Mouse (Mus musculus) ES-E14 (cell line): ENCODE measurements around the gene Tmem178. TPM values are rescaled to one million over a fixed set of nuclear protein-coding genes. Genes with fewer than 3 reads are reported as not detected.

Experiments
- DNase-seq: peaks from one replicate; pipeline ENCODE4 v3.0.0-alpha.2; 2013; ENCODE audit warnings: low read depth, low spot score
- H3K27ac ChIP-seq: 2 replicates; pipeline ENCODE4 v1.5.1; 2012; ENCODE audit warnings: low read depth, mild to moderate bottlenecking, low read length, moderate library complexity, mixed read lengths; ENCODE audit not compliant: poor library complexity, insufficient read depth, severe bottlenecking
- H3K36me3 ChIP-seq: 2 replicates; pipeline ENCODE4 v1.6.1; 2012; ENCODE audit warnings: mild to moderate bottlenecking, low read length, moderate library complexity, mixed read lengths; ENCODE audit not compliant: control insufficient read depth, poor library complexity, insufficient read depth, severe bottlenecking
- H3K4me1 ChIP-seq, 2 experiments: fragments of 150-350 bp in 1 of 2; sonication (generic) in 1 of 2; 2 replicates each; pipeline ENCODE4 v1.6.1; 2012; ENCODE audit warnings: low read length in 2 of 2, mild to moderate bottlenecking in 1 of 2, mixed read lengths in 1 of 2; ENCODE audit not compliant: control insufficient read depth in 2 of 2, insufficient read depth in 2 of 2, poor library complexity in 1 of 2
- H3K4me3 ChIP-seq, 2 experiments: fragments of 150-350 bp in 1 of 2; sonication (generic) in 1 of 2; 2 replicates each; pipeline ENCODE4 v1.5.1; 2012; ENCODE audit warnings: low read length in 2 of 2, low read depth in 1 of 2, mild to moderate bottlenecking in 1 of 2, mixed read lengths in 1 of 2; ENCODE audit not compliant: insufficient read depth in 1 of 2, poor library complexity in 1 of 2, severe bottlenecking in 1 of 2
- H3K9ac ChIP-seq: 2 replicates; pipeline ENCODE4 v1.6.1; 2012; ENCODE audit warnings: low read depth, mild to moderate bottlenecking, low read length, mixed read lengths; ENCODE audit not compliant: poor library complexity, insufficient read depth, severe bottlenecking
- H3K9me3 ChIP-seq: fragments of 150-350 bp; sonication (generic); 2 replicates; pipeline ENCODE4 v1.6.1; 2012; ENCODE audit warnings: low read depth, mild to moderate bottlenecking, low read length; ENCODE audit not compliant: control insufficient read depth, insufficient read depth
- CHD2 ChIP-seq: IDR thresholded peaks from 2 replicates; pipeline ENCODE4 v1.6.1; 2014; ENCODE audit warnings: mild to moderate bottlenecking, low read depth, low read length, inconsistent platforms
- HCFC1 ChIP-seq: IDR thresholded peaks from 2 replicates; pipeline ENCODE4 v1.6.1; 2012; ENCODE audit warnings: low read length, inconsistent platforms, borderline replicate concordance; ENCODE audit not compliant: insufficient read depth
- MAFK ChIP-seq: IDR thresholded peaks from 2 replicates; pipeline ENCODE4 v1.6.1; 2014; ENCODE audit warnings: mild to moderate bottlenecking, low read depth, low read length, inconsistent platforms; ENCODE audit not compliant: insufficient read depth
- ZC3H11A ChIP-seq: IDR thresholded peaks from 2 replicates; pipeline ENCODE4 v1.6.1; 2012; ENCODE audit warnings: low read depth, mild to moderate bottlenecking, inconsistent platforms, low read length, borderline replicate concordance
- ZNF384 ChIP-seq: IDR thresholded peaks from 2 replicates; pipeline ENCODE4 v1.6.1; 2012; ENCODE audit warnings: low read depth, low read length, inconsistent platforms
- in situ Hi-C, 2 experiments: fragments of 600-800 bp; cut with MboI; formaldehyde crosslinking; loops; one replicate each; pipeline ENCODE4 v1.15.1; 2025; ENCODE audit warnings: low sequenced_read_pairs in 2 of 2, inconsistent platforms in 1 of 2; ENCODE audit not compliant: unreplicated experiment in 2 of 2
- total RNA-seq: library from RNA; depleted of rRNA; stranded (reverse); fragments of 300-350 nt; gene quantifications from 2 replicates; pipeline ENCODE4 v1.2.3, GENCODE M21; 2012

Tmem178 gene
- total RNA-seq, 1 experiment = 0.40 TPM

GRCm38 (mm10) chr17:80980096-80980495 lies 35.7 kb downstream of the Tmem178 start:
- in situ Hi-C loops = loop anchor here (25.0 kb wide), 1 partner anchor 393 kb away; the partner anchor contains the start of gene Cdkl4 (in 2 of the 2)
- TF ChIP-seq HCFC1 (no peak), ZNF384 (no peak), MAFK (no peak), ZC3H11A (no peak), CHD2 (no peak)
- DNase-seq = no peak
- H3K4me1 ChIP-seq = no peaks in the 10 kb centered on the region; a peak in 1 of 4 replicates
- H3K9ac ChIP-seq = no peak overlapping the region
- no peak overlapping the region for H3K4me3 ChIP-seq
- H3K27ac ChIP-seq = no peak overlapping the region
- no peaks in the 10 kb centered on the region for H3K9me3 ChIP-seq
- H3K36me3 ChIP-seq = no peaks in the 10 kb centered on the region

GRCm38 (mm10) chr17:80981721-80982411 lies 37.4 kb downstream of the Tmem178 start:
- no peaks in the 10 kb centered on the region for H3K9me3 ChIP-seq
- in situ Hi-C loops = loop anchor here (25.0 kb wide), 1 partner anchor 395 kb away; the partner anchor contains the start of gene Cdkl4 (in 2 of the 2)
- no peak overlapping the region for H3K27ac ChIP-seq

GRCm38 (mm10) chr17:80982412-80982787 lies 38.0 kb downstream of the Tmem178 start:
- peak; percentile 69 for DNase-seq
- Histone ChIP-seq H3K4me1 (no peaks in the 10 kb centered on the region; a peak in 1 of 4 replicates), H3K9me3 (no peaks in the 10 kb centered on the region), H3K9ac (no peak overlapping the region), H3K36me3 (no peaks in the 10 kb centered on the region), H3K27ac (no peak overlapping the region), H3K4me3 (no peak overlapping the region)
- in situ Hi-C loops = loop anchor here (25.0 kb wide), 1 partner anchor 395 kb away; the partner anchor contains the start of gene Cdkl4 (in 2 of the 2)
- no peak for TF ChIP-seq HCFC1
- peak; percentile 68 for TF ChIP-seq ZC3H11A
- TF ChIP-seq MAFK = no peak

More at GRCm38 (mm10) chr17:80981721-80982411, 37.4 kb downstream of the Tmem178 start:
- DNase-seq = no peak
- H3K9ac ChIP-seq = no peak overlapping the region
- no peaks in the 10 kb centered on the region for H3K36me3 ChIP-seq
- H3K4me3 ChIP-seq = no peak overlapping the region
- no peak for TF ChIP-seq ZNF384
- TF ChIP-seq CHD2 = no peak
- TF ChIP-seq MAFK = no peak
- no peak for TF ChIP-seq ZC3H11A
- TF ChIP-seq HCFC1 = no peak
- H3K4me1 ChIP-seq = no peaks in the 10 kb centered on the region; a peak in 1 of 4 replicates

- Histone ChIP-seq H3K36me3 (no peaks in the 10 kb centered on the region), H3K27ac (no peak overlapping the region), H3K9me3 (no peaks in the 10 kb centered on the region), H3K4me3 (no peak overlapping the region), H3K4me1 (no peaks in the 10 kb centered on the region; a peak in 1 of 4 replicates), H3K9ac (no peak overlapping the region)
- DNase-seq = no peak
- in situ Hi-C loops = loop anchor here (25.0 kb wide), 1 partner anchor 396 kb away; the partner anchor contains the start of gene Cdkl4 (in 2 of the 2)
- TF ChIP-seq ZNF384 (no peak), ZC3H11A (no peak), HCFC1 (no peak)
Measured at GRCm38 (mm10) chr17:80982976-80983375, 38.5 kb downstream of the Tmem178 start.
